ENCODE assay signal across 11 mouse cellular contexts in the genomic region with DNA sequence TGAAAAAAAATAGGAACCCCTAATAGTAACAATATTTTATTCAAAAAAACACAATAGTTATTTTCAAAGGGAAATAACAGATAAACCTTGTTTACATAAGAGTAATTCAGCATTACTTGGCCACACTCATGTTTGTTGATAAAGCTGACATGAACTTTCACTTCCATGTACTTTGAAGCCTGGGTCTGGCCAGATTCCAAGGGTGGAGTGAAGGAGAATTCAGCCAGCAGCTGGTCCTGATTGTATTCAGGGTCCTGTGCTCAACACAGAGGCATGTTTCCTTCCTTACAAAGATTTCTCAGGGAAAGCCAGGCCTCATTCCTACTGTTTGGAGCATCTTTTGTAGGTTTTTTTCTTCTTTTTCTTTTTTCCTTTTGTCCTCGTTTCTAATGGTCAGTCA.
DNase-seq lines count a peak whose midpoint lies in the region; ATAC-seq and TF ChIP-seq lines count a peak whose summit lies in the region.
"Had no signal": no experiment of that assay in that cellular context is flagged by ENCODE, and none has a peak within 500 bp of the region (broad histone marks: within the 10 kb centered on the region; RNA-seq: fewer than 3 reads in every experiment).

No protein-coding gene starts in this region.

- no peak overlapping the region for H3K9ac ChIP-seq in liver, adult 2 months (ENCODE audit: low read depth, low read length)
- H3K9ac ChIP-seq in liver, embryonic 11.5 days (ENCODE audit: low read depth, low read length), result no peak overlapping the region
- H3K9ac ChIP-seq in forebrain, postnatal 0 days, result no peak overlapping the region
- H3K9ac ChIP-seq: embryonic facial prominence, embryonic 12.5 days had no signal

- H3K27me3 ChIP-seq in liver, adult 2 months (ENCODE audit: control insufficient read depth, insufficient read depth, low read length), result no peaks in the 10 kb centered on the region
- H3K27me3 ChIP-seq in liver, embryonic 11.5 days (replicated peaks; ENCODE audit: control insufficient read depth, insufficient read depth, low read length), result no peaks in the 10 kb centered on the region
- H3K27me3 ChIP-seq in kidney, adult 2 months (replicated peaks; ENCODE audit: control insufficient read depth, insufficient read depth, low read length), result no peaks in the 10 kb centered on the region
- no peaks in the 10 kb centered on the region for H3K27me3 ChIP-seq in forebrain, postnatal 0 days (ENCODE audit: insufficient read depth, low read length)
- H3K27me3 ChIP-seq: embryonic facial prominence, embryonic 12.5 days; megakaryocyte, embryonic 14.5 days had no signal

- no peak overlapping the region for H3K27ac ChIP-seq in liver, adult 2 months (replicated peaks; ENCODE audit: insufficient read depth, low read depth, low read length)
- no peak overlapping the region for H3K27ac ChIP-seq in liver, embryonic 11.5 days (ENCODE audit: low read depth, low read length)
- H3K27ac ChIP-seq in kidney, adult 2 months (ENCODE audit: insufficient read depth, low read depth, low read length), result no peak overlapping the region
- no peak overlapping the region for H3K27ac ChIP-seq in forebrain, postnatal 0 days (ENCODE audit: low read depth, low read length)
- H3K27ac ChIP-seq: embryonic facial prominence, embryonic 12.5 days had no signal

- no peak overlapping the region for H3K4me2 ChIP-seq in liver, embryonic 11.5 days
- no peak overlapping the region for H3K4me2 ChIP-seq in forebrain, postnatal 0 days (ENCODE audit: low read depth)
- H3K4me2 ChIP-seq: embryonic facial prominence, embryonic 12.5 days had no signal

- TF ChIP-seq POLR2A in liver, adult 2 months (IDR thresholded peaks at IDR 0.05; ENCODE audit: extremely low read depth, insufficient read depth, low read length), result no peak
- no peak for TF ChIP-seq POLR2A in kidney, adult 2 months (IDR thresholded peaks at IDR 0.05; ENCODE audit: low read depth, low read length)

- H3K9me3 ChIP-seq in liver, embryonic 11.5 days (ENCODE audit: control insufficient read depth, low read length), result no peaks in the 10 kb centered on the region
- H3K9me3 ChIP-seq in forebrain, postnatal 0 days (ENCODE audit: low read length), result no peaks in the 10 kb centered on the region
- H3K9me3 ChIP-seq: embryonic facial prominence, embryonic 12.5 days; G1E; megakaryocyte, embryonic 14.5 days had no signal

- H3K79me2 ChIP-seq in liver, adult 2 months (ENCODE audit: control insufficient read depth, insufficient read depth, low read length), result no peaks in the 10 kb centered on the region

- no peaks in the 10 kb centered on the region for H3K4me1 ChIP-seq in liver, adult 2 months (ENCODE audit: control insufficient read depth, insufficient read depth, low read length)
- no peaks in the 10 kb centered on the region for H3K4me1 ChIP-seq in liver, embryonic 11.5 days (replicated peaks; ENCODE audit: control insufficient read depth, insufficient read depth, low read length)
- no peaks in the 10 kb centered on the region for H3K4me1 ChIP-seq in kidney, adult 2 months (ENCODE audit: control insufficient read depth, insufficient read depth, low read length)
- no peaks in the 10 kb centered on the region for H3K4me1 ChIP-seq in forebrain, postnatal 0 days (ENCODE audit: insufficient read depth)
- H3K4me1 ChIP-seq: embryonic facial prominence, embryonic 12.5 days; megakaryocyte, embryonic 14.5 days had no signal

- H3K36me3 ChIP-seq in liver, adult 2 months (ENCODE audit: control insufficient read depth, insufficient read depth, low read length), result no peaks in the 10 kb centered on the region
- no peaks in the 10 kb centered on the region for H3K36me3 ChIP-seq in liver, embryonic 11.5 days (ENCODE audit: control insufficient read depth, insufficient read depth, low read length)
- H3K36me3 ChIP-seq in kidney, adult 2 months (ENCODE audit: control insufficient read depth, insufficient read depth, low read length), result no peaks in the 10 kb centered on the region
- H3K36me3 ChIP-seq in forebrain, postnatal 0 days (ENCODE audit: insufficient read depth), result no peaks in the 10 kb centered on the region
- H3K36me3 ChIP-seq: embryonic facial prominence, embryonic 12.5 days; G1E had no signal

- TF ChIP-seq CTCF in liver, adult 2 months (IDR thresholded peaks at IDR 0.05; ENCODE audit: low read depth, low read length), result no peak
- TF ChIP-seq CTCF in kidney, adult 2 months (conservative IDR thresholded peaks at IDR 0.05; ENCODE audit: insufficient read depth, insufficient read length, low read depth, low read length), result no peak
- TF ChIP-seq CTCF in forebrain, postnatal 0 days (IDR thresholded peaks at IDR 0.05; ENCODE audit: low read depth), result no peak

- DNase-seq in liver, adult 2 months (ENCODE audit: extremely low read depth, low read depth, low spot score), result peak; percentile 66
- no peak for DNase-seq in liver, embryonic 11.5 days (ENCODE audit: low spot score)
- peak; percentile 19 for DNase-seq in forelimb bud, embryonic 11.5 days (ENCODE audit: low read depth, low spot score)
- peak; percentile 83 for DNase-seq in kidney, adult 2 months
- DNase-seq in mesoderm, embryonic 11.5 days (ENCODE audit: low read depth, low spot score), result peak; percentile 16
- no peak for DNase-seq in frontal cortex, postnatal 25 days (ENCODE audit: low spot score in 2 of 2)
- DNase-seq in forebrain, postnatal 0 days, result no peak

- no peak for ATAC-seq in liver, embryonic 11.5 days (replicated peaks; ENCODE audit: low FRiP score)
- no peak for ATAC-seq in frontal cortex, adult (ENCODE audit: low TSS enrichment)
- no peak for ATAC-seq in forebrain, postnatal 0 days

- WGBS in liver, adult 2 months, result 27% methylated on average over 1 of the region's 1 CpGs
- WGBS in liver, embryonic 11.5 days, result 35% methylated on average over 1 of the region's 1 CpGs
- 44% methylated on average over 1 of the region's 1 CpGs for WGBS in kidney, adult 2 months
- 29% methylated on average over 1 of the region's 1 CpGs for WGBS in forebrain, postnatal 0 days

- no peak overlapping the region for H3K4me3 ChIP-seq in liver, adult 2 months (ENCODE audit: insufficient read depth, low read depth, low read length)
- no peak overlapping the region for H3K4me3 ChIP-seq in liver, embryonic 11.5 days (ENCODE audit: low read depth, low read length)
- H3K4me3 ChIP-seq in kidney, adult 2 months (ENCODE audit: insufficient read depth, low read depth, low read length), result no peak overlapping the region
- no peak overlapping the region for H3K4me3 ChIP-seq in forebrain, postnatal 0 days (ENCODE audit: low read depth, low read length)
- H3K4me3 ChIP-seq: embryonic facial prominence, embryonic 12.5 days; megakaryocyte, embryonic 14.5 days had no signal

Comparison
In these comparisons a context has a peak if more than half of its experiments do, and no peak if none do; other contexts are left out.
1. DNase-seq: peak in liver, adult 2 months (single experiment), forelimb bud, embryonic 11.5 days (single experiment), kidney, adult 2 months (single experiment) and mesoderm, embryonic 11.5 days (single experiment); none in liver, embryonic 11.5 days (single experiment), frontal cortex, postnatal 25 days (0 of 2) and forebrain, postnatal 0 days (single experiment).